Mouse (Mus musculus) MEL (cell line): ENCODE data around the gene U2af2.

Experiments used
- CTCF ChIP-seq, 3 experiments: IDR thresholded peaks in 2 of 3; conservative IDR thresholded peaks in 1 of 3; 2 replicates each; pipeline ENCODE4 v1.5.1; 2011 to 2012; ENCODE audit warnings: low read length in 3 of 3, low read depth in 2 of 3, mild to moderate bottlenecking in 2 of 3, improper control_type of control experiment in 1 of 3, inconsistent platforms in 1 of 3, mixed read lengths in 1 of 3, moderate library complexity in 1 of 3; ENCODE audit not compliant: control insufficient read depth in 1 of 3, insufficient read depth in 1 of 3, poor library complexity in 1 of 3, severe bottlenecking in 1 of 3
- MAX ChIP-seq: IDR thresholded peaks from 2 replicates; pipeline ENCODE4 v1.6.1; 2011; ENCODE audit warnings: low read length, improper control_type of control experiment
- POLR2A ChIP-seq, 2 experiments: IDR thresholded peaks; 2 replicates each; pipeline ENCODE4 v1.6.1; 2011 to 2012; ENCODE audit warnings: low read length in 2 of 2, mild to moderate bottlenecking in 2 of 2, control low read depth in 1 of 2, improper control_type of control experiment in 1 of 2, low read depth in 1 of 2, moderate library complexity in 1 of 2; ENCODE audit not compliant: control insufficient read depth in 1 of 2, insufficient read depth in 1 of 2, poor library complexity in 1 of 2
- UBTF ChIP-seq: IDR thresholded peaks from 2 replicates; pipeline ENCODE4 v1.6.1; 2012; ENCODE audit warnings: low read depth, mild to moderate bottlenecking, inconsistent platforms, low read length, improper control_type of control experiment, moderate library complexity, borderline replicate concordance; ENCODE audit not compliant: insufficient read depth

DNA sequence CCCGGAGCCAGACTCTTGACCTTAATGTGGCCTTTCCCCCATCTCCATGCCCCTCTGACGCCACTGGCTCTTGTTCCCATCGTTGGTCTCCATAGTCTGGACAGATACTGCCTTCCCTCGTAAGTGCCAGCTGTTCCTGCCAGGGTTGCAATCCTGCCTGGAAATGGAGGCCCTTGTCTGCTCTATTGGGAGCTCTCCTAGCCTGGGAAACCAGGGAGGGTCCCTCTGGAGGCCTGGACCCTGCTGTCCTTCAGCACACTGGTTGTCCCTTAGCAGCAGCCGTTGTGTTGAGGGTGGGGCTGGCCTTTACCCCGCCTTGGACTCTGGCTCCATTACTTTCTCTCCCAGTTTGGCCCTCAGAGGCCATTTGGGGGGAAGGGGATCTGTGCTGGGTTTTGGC lies 30.4 kb downstream of the U2af2 start:
- TF ChIP-seq UBTF (no peak), POLR2A (IDR thresholded peaks at IDR 0.05; ENCODE audit: control insufficient read depth in 1 of 2, insufficient read depth in 1 of 2, low read depth in 1 of 2, low read length in 2 of 2, poor library complexity in 1 of 2) (no peak), MAX (no peak), CTCF (IDR thresholded peaks at IDR 0.05 in 2 of 3, conservative IDR thresholded peaks at IDR 0.05 in 1 of 3; ENCODE audit: control insufficient read depth in 1 of 3, insufficient read depth in 1 of 3, low read depth in 2 of 3, low read length in 3 of 3, poor library complexity in 1 of 3, severe bottlenecking in 1 of 3) (no peak)
